Mouse (Mus musculus): Measurements from ENCODE around the gene Pgap3. TPM values are rescaled to one million over a fixed set of nuclear protein-coding genes. Genes with fewer than 3 reads are reported as not detected.
A peak's percentile ranks its signal among the peaks of the same experiment; 100 is the strongest.

Pgap3 gene
- polyA plus RNA-seq, 1 experiment from 2014 or later, result 15.1 TPM

- Histone ChIP-seq H3K27ac (ENCODE audit: low read depth, low read length) (no peak overlapping the region), H3K9ac (ENCODE audit: low read depth, low read length) (no peak overlapping the region), H3K27me3 (replicated peaks; ENCODE audit: control insufficient read depth, insufficient read depth, low read length) (no peaks in the 10 kb centered on the region), H3K9me3 (ENCODE audit: control insufficient read depth) (no peaks in the 10 kb centered on the region), H3K4me1 (replicated peaks; ENCODE audit: control insufficient read depth, insufficient read depth, low read length) (0 out of 2 replicates have a peak, but pooled peaks cover 4% of the 10 kb centered on the region), H3K4me2 (replicated peaks; ENCODE audit: low read depth) (no peak overlapping the region), H3K36me3 (ENCODE audit: control insufficient read depth, insufficient read depth) (no peaks in the 10 kb centered on the region), H3K4me3 (ENCODE audit: low read depth, low read length) (no peak overlapping the region)
- no peak for TF ChIP-seq CTCF (IDR thresholded peaks at IDR 0.05; ENCODE audit: low read depth)
- ATAC-seq, result no peak
- WGBS, result 77% methylated on average over 6 of the region's 6 CpGs
Observed at GRCm38 (mm10) chr11:98406621-98407020, 6.3 kb upstream of the Pgap3 start.

GRCm38 (mm10) chr11:98400816-98401215 is 526 bp upstream of the Pgap3 start:
- peak; percentile 70 for ATAC-seq
- 31% methylated on average over 3 of the region's 3 CpGs for WGBS
- peak overlapping the region; percentile 55 for H3K4me3 ChIP-seq (ENCODE audit: low read depth, low read length)
- 0 out of 2 replicates have a peak, but pooled peaks cover 3% of the 10 kb centered on the region for H3K4me1 ChIP-seq (replicated peaks; ENCODE audit: control insufficient read depth, insufficient read depth, low read length)
- peak overlapping the region; percentile 98 for H3K27ac ChIP-seq (ENCODE audit: low read depth, low read length)
- no peaks in the 10 kb centered on the region for H3K9me3 ChIP-seq (ENCODE audit: control insufficient read depth)
- H3K36me3 ChIP-seq (ENCODE audit: control insufficient read depth, insufficient read depth), result peaks cover 7% of the 10 kb centered on the region
- H3K4me2 ChIP-seq (replicated peaks; ENCODE audit: low read depth), result peak overlapping the region; percentile 69
- H3K27me3 ChIP-seq (replicated peaks; ENCODE audit: control insufficient read depth, insufficient read depth, low read length), result no peaks in the 10 kb centered on the region
- TF ChIP-seq CTCF (IDR thresholded peaks at IDR 0.05; ENCODE audit: low read depth), result peak; percentile 4; the same call in 1 of the 2 replicates
- peak overlapping the region; percentile 68; the same call in 1 of the 2 replicates for H3K9ac ChIP-seq (ENCODE audit: low read depth, low read length)

- no peak for TF ChIP-seq CTCF (IDR thresholded peaks at IDR 0.05; ENCODE audit: low read depth)
- Histone ChIP-seq H3K27me3 (replicated peaks; ENCODE audit: control insufficient read depth, insufficient read depth, low read length) (no peaks in the 10 kb centered on the region), H3K36me3 (ENCODE audit: control insufficient read depth, insufficient read depth) (peaks cover 7% of the 10 kb centered on the region), H3K27ac (ENCODE audit: low read depth, low read length) (no peak overlapping the region), H3K9me3 (ENCODE audit: control insufficient read depth) (no peaks in the 10 kb centered on the region), H3K4me1 (replicated peaks; ENCODE audit: control insufficient read depth, insufficient read depth, low read length) (peaks cover 8% of the 10 kb centered on the region; the same call in 1 of the 2 replicates), H3K4me2 (replicated peaks; ENCODE audit: low read depth) (no peak overlapping the region), H3K4me3 (ENCODE audit: low read depth, low read length) (no peak overlapping the region), H3K9ac (ENCODE audit: low read depth, low read length) (no peak overlapping the region)
- no peak for ATAC-seq
- 93% methylated on average over 7 of the region's 7 CpGs for WGBS
Observed at GRCm38 (mm10) chr11:98397946-98398345, 2.3 kb downstream of the Pgap3 start.

- H3K27ac ChIP-seq (ENCODE audit: low read depth, low read length), result peak overlapping the region; percentile 83
- no peak for TF ChIP-seq CTCF (IDR thresholded peaks at IDR 0.05; ENCODE audit: low read depth)
- peaks cover 7% of the 10 kb centered on the region for H3K36me3 ChIP-seq (ENCODE audit: control insufficient read depth, insufficient read depth)
- no peaks in the 10 kb centered on the region for H3K27me3 ChIP-seq (replicated peaks; ENCODE audit: control insufficient read depth, insufficient read depth, low read length)
- peaks cover 9% of the 10 kb centered on the region; the same call in 1 of the 2 replicates for H3K4me1 ChIP-seq (replicated peaks; ENCODE audit: control insufficient read depth, insufficient read depth, low read length)
- H3K4me3 ChIP-seq (ENCODE audit: low read depth, low read length), result no peak overlapping the region
- peak; percentile 90 for ATAC-seq
- H3K4me2 ChIP-seq (replicated peaks; ENCODE audit: low read depth), result no peak overlapping the region
- no peak overlapping the region for H3K9ac ChIP-seq (ENCODE audit: low read depth, low read length)
- WGBS, result 29% methylated on average over 4 of the region's 4 CpGs
- H3K9me3 ChIP-seq (ENCODE audit: control insufficient read depth), result no peaks in the 10 kb centered on the region
Observed at GRCm38 (mm10) chr11:98395041-98395440, 5.2 kb downstream of the Pgap3 start.

- 38% methylated on average over 6 of the region's 6 CpGs for WGBS
- H3K4me2 ChIP-seq (replicated peaks; ENCODE audit: low read depth), result no peak overlapping the region
- no peak for ATAC-seq
- no peak overlapping the region for H3K4me3 ChIP-seq (ENCODE audit: low read depth, low read length)
- TF ChIP-seq CTCF (IDR thresholded peaks at IDR 0.05; ENCODE audit: low read depth), result no peak
- H3K27me3 ChIP-seq (replicated peaks; ENCODE audit: control insufficient read depth, insufficient read depth, low read length), result no peaks in the 10 kb centered on the region
- H3K4me1 ChIP-seq (replicated peaks; ENCODE audit: control insufficient read depth, insufficient read depth, low read length), result peaks cover 9% of the 10 kb centered on the region; the same call in 1 of the 2 replicates
- peak overlapping the region; percentile 83 for H3K27ac ChIP-seq (ENCODE audit: low read depth, low read length)
- H3K9me3 ChIP-seq (ENCODE audit: control insufficient read depth), result no peaks in the 10 kb centered on the region
- no peak overlapping the region for H3K9ac ChIP-seq (ENCODE audit: low read depth, low read length)
- peaks cover 7% of the 10 kb centered on the region for H3K36me3 ChIP-seq (ENCODE audit: control insufficient read depth, insufficient read depth)
Observed at GRCm38 (mm10) chr11:98394301-98394700, 6.0 kb downstream of the Pgap3 start.

- ATAC-seq, result no peak
- WGBS, result 40% methylated on average over 6 of the region's 6 CpGs
- H3K4me2 ChIP-seq (replicated peaks; ENCODE audit: low read depth), result no peak overlapping the region
Observed at GRCm38 (mm10) chr11:98393317-98393716, 7.0 kb downstream of the Pgap3 start.

More at GRCm38 (mm10) chr11:98393317-98393716, 7.0 kb downstream of the Pgap3 start:
- peaks cover 7% of the 10 kb centered on the region for H3K36me3 ChIP-seq (ENCODE audit: control insufficient read depth, insufficient read depth)
- no peak overlapping the region for H3K4me3 ChIP-seq (ENCODE audit: low read depth, low read length)
- no peaks in the 10 kb centered on the region for H3K9me3 ChIP-seq (ENCODE audit: control insufficient read depth)
- H3K27me3 ChIP-seq (replicated peaks; ENCODE audit: control insufficient read depth, insufficient read depth, low read length), result no peaks in the 10 kb centered on the region
- no peak overlapping the region for H3K9ac ChIP-seq (ENCODE audit: low read depth, low read length)
- no peak for TF ChIP-seq CTCF (IDR thresholded peaks at IDR 0.05; ENCODE audit: low read depth)
- peaks cover 9% of the 10 kb centered on the region; the same call in 1 of the 2 replicates for H3K4me1 ChIP-seq (replicated peaks; ENCODE audit: control insufficient read depth, insufficient read depth, low read length)
- H3K27ac ChIP-seq (ENCODE audit: low read depth, low read length), result peak overlapping the region; percentile 54; the same call in 1 of the 2 replicates
